Mouse (Mus musculus) neural tube, embryonic 11.5 days (tissue): ENCODE data around the gene Traf5. TPM values are rescaled to one million over a fixed set of nuclear protein-coding genes. Genes with fewer than 3 reads are reported as not detected.

Source experiments
- ATAC-seq: fragments of 200-750 bp; cut with Nextera tagmentation; 2 replicates; pipeline ENCODE4 v1.8.0; 2017; ENCODE audit warnings: moderate number of reproducible peaks, mild to moderate bottlenecking, moderate TSS enrichment, moderate library complexity; ENCODE audit not compliant: insufficient read depth, low FRiP score, low TSS enrichment
- DNase-seq: peaks from one replicate; pipeline ENCODE4 v3.0.0-alpha.2; 2015; ENCODE audit warnings: low spot score
- H3K27ac ChIP-seq: fragments of 300-500 bp; sonication (generic); 2 replicates; pipeline ENCODE4 v1.5.1; 2014; ENCODE audit warnings: low read depth, mild to moderate bottlenecking, low read length
- H3K27me3 ChIP-seq: fragments of 300-500 bp; sonication (generic); 2 replicates; pipeline ENCODE4 v1.6.1; 2014; ENCODE audit warnings: mild to moderate bottlenecking, low read length, mixed read lengths; ENCODE audit not compliant: control insufficient read depth, insufficient read depth
- H3K36me3 ChIP-seq: fragments of 300-500 bp; sonication (generic); 2 replicates; pipeline ENCODE4 v1.6.1; 2014; ENCODE audit warnings: mild to moderate bottlenecking, low read length, moderate library complexity, mixed read lengths; ENCODE audit not compliant: control insufficient read depth, insufficient read depth
- H3K4me1 ChIP-seq: fragments of 300-500 bp; sonication (generic); 2 replicates; pipeline ENCODE4 v1.6.1; 2014; ENCODE audit warnings: low read length, mixed read lengths; ENCODE audit not compliant: control insufficient read depth, insufficient read depth
- H3K4me2 ChIP-seq: fragments of 300-500 bp; sonication (generic); 2 replicates; pipeline ENCODE4 v1.6.1; 2014; ENCODE audit warnings: low read depth, mild to moderate bottlenecking, moderate library complexity
- H3K4me3 ChIP-seq: fragments of 300-500 bp; sonication (generic); 2 replicates; pipeline ENCODE4 v1.5.1; 2014; ENCODE audit warnings: low read depth, low read length
- H3K9ac ChIP-seq: fragments of 300-500 bp; sonication (generic); 2 replicates; pipeline ENCODE4 v1.6.1; 2014; ENCODE audit warnings: mild to moderate bottlenecking, low read length
- H3K9me3 ChIP-seq: fragments of 300-500 bp; sonication (generic); 2 replicates; pipeline ENCODE4 v1.6.1; 2016; ENCODE audit warnings: low read length; ENCODE audit not compliant: control insufficient read depth
- WGBS: fragments of 180-500 bp; shearing (Covaris S2); extraction: QIAGEN DNeasy Blood & Tissue Kit; methylation state at CpG from one replicate; pipeline ENCODE4 v1.1.7; 2014; 5-methylcytosine and 5-hydroxymethylcytosine counted together
- polyA plus RNA-seq: library from polyadenylated mRNA; unstranded; fragments of >200 nt; fragmentation: Nextera tagmentation; extraction: Ambion mirVana; gene quantifications from 2 replicates; pipeline ENCODE4 v1.2.1, GENCODE M21; 2014

The Traf5 gene
- polyA plus RNA-seq, 1 experiment from 2014 or later, result 5.0 TPM

GRCm38 (mm10) chr1:192061666-192062306, 30.6 kb downstream of the Traf5 start:
- H3K27me3 ChIP-seq, result no peaks in the 10 kb centered on the region
- H3K9me3 ChIP-seq, result no peaks in the 10 kb centered on the region
- H3K9ac ChIP-seq, result no peak overlapping the region
- H3K36me3 ChIP-seq, result no peaks in the 10 kb centered on the region
- DNase-seq (no peak), ATAC-seq (no peak)
- no peak overlapping the region for H3K4me3 ChIP-seq
- H3K4me1 ChIP-seq, result no peaks in the 10 kb centered on the region
- H3K4me2 ChIP-seq, result no peak overlapping the region
- no peak overlapping the region for H3K27ac ChIP-seq
- 70% methylated on average over 4 of the region's 4 CpGs for WGBS

GRCm38 (mm10) chr1:192058911-192059310, 33.4 kb downstream of the Traf5 start:
- Histone ChIP-seq H3K4me2 (no peak overlapping the region), H3K9me3 (no peaks in the 10 kb centered on the region), H3K27ac (no peak overlapping the region), H3K36me3 (no peaks in the 10 kb centered on the region), H3K4me1 (no peaks in the 10 kb centered on the region), H3K4me3 (no peak overlapping the region), H3K27me3 (no peaks in the 10 kb centered on the region), H3K9ac (no peak overlapping the region)
- no peak for ATAC-seq
- DNase-seq, result no peak
- 87% methylated on average over 10 of the region's 10 CpGs for WGBS

- H3K9ac ChIP-seq, result no peak overlapping the region
- H3K9me3 ChIP-seq, result no peaks in the 10 kb centered on the region
- H3K4me3 ChIP-seq, result no peak overlapping the region
- DNase-seq (no peak), ATAC-seq (no peak)
- H3K27ac ChIP-seq, result no peak overlapping the region
- no peaks in the 10 kb centered on the region for H3K4me1 ChIP-seq
- no peaks in the 10 kb centered on the region for H3K27me3 ChIP-seq
- no peak overlapping the region for H3K4me2 ChIP-seq
- WGBS, result 67% methylated on average over 3 of the region's 3 CpGs
- H3K36me3 ChIP-seq, result no peaks in the 10 kb centered on the region
These were observed 38.6 kb downstream of the Traf5 start for GRCm38 (mm10) chr1:192053726-192054125.

GRCm38 (mm10) chr1:192052986-192053385, 39.4 kb downstream of the Traf5 start:
- no peak overlapping the region for H3K4me2 ChIP-seq
- DNase-seq (no peak), ATAC-seq (no peak)
- H3K36me3 ChIP-seq, result no peaks in the 10 kb centered on the region
- no peak overlapping the region for H3K27ac ChIP-seq
- no peak overlapping the region for H3K4me3 ChIP-seq
- H3K27me3 ChIP-seq, result no peaks in the 10 kb centered on the region
- H3K9me3 ChIP-seq, result no peaks in the 10 kb centered on the region
- 86% methylated on average over 5 of the region's 5 CpGs for WGBS
- H3K4me1 ChIP-seq, result no peaks in the 10 kb centered on the region
- no peak overlapping the region for H3K9ac ChIP-seq

- no peak overlapping the region for H3K4me2 ChIP-seq
- H3K4me1 ChIP-seq, result no peaks in the 10 kb centered on the region
- ATAC-seq, result no peak
- DNase-seq, result no peak
- no peak overlapping the region for H3K27ac ChIP-seq
- no peak overlapping the region for H3K9ac ChIP-seq
- no peak overlapping the region for H3K4me3 ChIP-seq
- 90% methylated on average over 8 of the region's 8 CpGs for WGBS
- no peaks in the 10 kb centered on the region for H3K9me3 ChIP-seq
- no peaks in the 10 kb centered on the region for H3K27me3 ChIP-seq
- H3K36me3 ChIP-seq, result no peaks in the 10 kb centered on the region
These were observed 39.9 kb downstream of the Traf5 start for GRCm38 (mm10) chr1:192052461-192052860.

GRCm38 (mm10) chr1:191999022-191999421, 93.3 kb downstream of the Traf5 start:
- no peak for ATAC-seq
- no peaks in the 10 kb centered on the region for H3K27me3 ChIP-seq
- no peak overlapping the region for H3K4me3 ChIP-seq
- H3K27ac ChIP-seq, result no peak overlapping the region
- H3K9ac ChIP-seq, result no peak overlapping the region
- no peak overlapping the region for H3K4me2 ChIP-seq
- H3K4me1 ChIP-seq, result no peaks in the 10 kb centered on the region
- no peak for DNase-seq
- no peaks in the 10 kb centered on the region for H3K9me3 ChIP-seq
- H3K36me3 ChIP-seq, result no peaks in the 10 kb centered on the region

GRCm38 (mm10) chr1:191996621-191997185, 95.7 kb downstream of the Traf5 start:
- H3K36me3 ChIP-seq, result no peaks in the 10 kb centered on the region
- no peak overlapping the region for H3K4me2 ChIP-seq
- H3K27me3 ChIP-seq, result no peaks in the 10 kb centered on the region
- no peaks in the 10 kb centered on the region for H3K4me1 ChIP-seq
- DNase-seq, result no peak
- no peak overlapping the region for H3K4me3 ChIP-seq
- H3K27ac ChIP-seq, result no peak overlapping the region
- no peak for ATAC-seq
- H3K9me3 ChIP-seq, result no peaks in the 10 kb centered on the region
- 91% methylated on average over 8 of the region's 8 CpGs for WGBS
- H3K9ac ChIP-seq, result no peak overlapping the region

GRCm38 (mm10) chr1:191995916-191996315, 96.4 kb downstream of the Traf5 start:
- 89% methylated on average over 7 of the region's 7 CpGs for WGBS
- DNase-seq, result no peak
- no peak overlapping the region for H3K9ac ChIP-seq
- no peak overlapping the region for H3K4me3 ChIP-seq
- no peaks in the 10 kb centered on the region for H3K27me3 ChIP-seq
- H3K4me1 ChIP-seq, result no peaks in the 10 kb centered on the region
- ATAC-seq, result no peak
- H3K9me3 ChIP-seq, result no peaks in the 10 kb centered on the region
- no peaks in the 10 kb centered on the region for H3K36me3 ChIP-seq
- H3K4me2 ChIP-seq, result no peak overlapping the region
- no peak overlapping the region for H3K27ac ChIP-seq

GRCm38 (mm10) chr1:191995488-191995887, 96.9 kb downstream of the Traf5 start:
- Histone ChIP-seq H3K27ac (no peak overlapping the region), H3K4me2 (no peak overlapping the region), H3K36me3 (no peaks in the 10 kb centered on the region), H3K9ac (no peak overlapping the region), H3K4me3 (no peak overlapping the region), H3K27me3 (no peaks in the 10 kb centered on the region), H3K9me3 (no peaks in the 10 kb centered on the region), H3K4me1 (no peaks in the 10 kb centered on the region)
- DNase-seq, result peak; percentile 39
- 62% methylated on average over 4 of the region's 4 CpGs for WGBS
- no peak for ATAC-seq
